Comparison of ENCODE assay signal across 9 mouse cellular contexts in the genomic region with DNA sequence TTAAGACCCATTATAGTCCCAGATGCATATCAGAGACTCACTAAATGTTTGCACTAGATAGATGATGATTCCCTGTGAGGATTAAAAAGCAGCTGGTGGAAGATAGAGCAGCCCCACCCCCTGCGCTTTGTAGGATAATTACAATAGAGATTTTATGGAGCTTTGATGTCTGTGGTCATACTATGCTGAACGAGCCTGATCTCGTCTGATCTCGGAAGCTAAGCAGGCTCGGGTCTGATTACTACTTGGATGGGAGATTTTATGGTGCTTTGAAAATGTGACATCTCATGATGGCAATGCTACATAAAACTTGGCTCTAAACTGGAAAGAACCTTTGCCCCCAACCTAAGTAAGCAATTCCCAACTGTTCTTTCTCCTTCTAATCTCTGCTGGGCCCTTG. TPM values are rescaled to one million over a fixed set of nuclear protein-coding genes. Genes with fewer than 3 reads are reported as not detected.
DNase-seq lines count a peak whose midpoint lies in the region; ATAC-seq and TF ChIP-seq lines count a peak whose summit lies in the region.
"Had no signal": no experiment of that assay in that cellular context is flagged by ENCODE, and none has a peak within 500 bp of the region (broad histone marks: within the 10 kb centered on the region; RNA-seq: fewer than 3 reads in every experiment).

No protein-coding gene starts in this region.

- no peak for DNase-seq in heart, embryonic 10.5 days (ENCODE audit: low spot score)
- DNase-seq in CH12.LX (ENCODE audit: extremely low read depth) = no peak
- DNase-seq in forebrain, embryonic 14.5 days (ENCODE audit: low spot score) = no peak
- DNase-seq in liver, embryonic 13.5 days = no peak
- no peak for DNase-seq in natural killer cell, adult 2 months (ENCODE audit: low spot score in 2 of 2)
- no peak for DNase-seq in cerebellum, adult 8-10 months
- no peak for DNase-seq in ovary, postnatal 36 days (ENCODE audit: low spot score)
- DNase-seq: heart, postnatal 10 days had no signal

- no peak for TF ChIP-seq EP300 in CH12.LX (IDR thresholded peaks at IDR 0.05; ENCODE audit: low read length)

- TF ChIP-seq CTCF in CH12.LX (conservative IDR thresholded peaks at IDR 0.05 in 1 of 2, IDR thresholded peaks at IDR 0.05 in 1 of 2; ENCODE audit: low read depth in 2 of 2, low read length in 2 of 2) = no peak

- in situ Hi-C loops in CH12.LX (cut with MboI; ENCODE audit: low pct_ligation_motif_present, low pct_unique_long_range_greater_than_20kb, low sequenced_read_pairs) = no loop called here

- no peak for ATAC-seq in heart, embryonic 13.5 days (ENCODE audit: extremely low read depth, insufficient number of reproducible peaks, low FRiP score, low TSS enrichment)
- ATAC-seq in forebrain, embryonic 14.5 days = no peak
- ATAC-seq in liver, embryonic 13.5 days (ENCODE audit: low read depth) = no peak

- peaks cover 28% of the 10 kb centered on the region for H3K36me3 ChIP-seq in heart, embryonic 13.5 days
- peaks cover 28% of the 10 kb centered on the region for H3K36me3 ChIP-seq in heart, embryonic 10.5 days
- peaks cover 11 to 36% of the 10 kb centered on the region in 2 experiments for H3K36me3 ChIP-seq in CH12.LX (replicated peaks in 1 of 2; ENCODE audit: control insufficient read depth in 1 of 2, insufficient read depth in 1 of 2, low read length in 1 of 2)
- peaks cover 9% of the 10 kb centered on the region for H3K36me3 ChIP-seq in forebrain, embryonic 14.5 days (ENCODE audit: control insufficient read depth, insufficient read depth, low read length)
- H3K36me3 ChIP-seq in liver, embryonic 13.5 days = peaks cover 20% of the 10 kb centered on the region

- H3K4me1 ChIP-seq in heart, embryonic 13.5 days = peaks cover 65% of the 10 kb centered on the region
- H3K4me1 ChIP-seq in heart, embryonic 10.5 days = peaks cover 53% of the 10 kb centered on the region
- H3K4me1 ChIP-seq in CH12.LX (ENCODE audit: control insufficient read depth in 1 of 2, insufficient read depth in 2 of 2) = peaks cover 5 to 51% of the 10 kb centered on the region in 2 experiments
- H3K4me1 ChIP-seq in forebrain, embryonic 14.5 days (ENCODE audit: control insufficient read depth, insufficient read depth, low read length) = peaks cover 26% of the 10 kb centered on the region
- H3K4me1 ChIP-seq in liver, embryonic 13.5 days (replicated peaks) = peaks cover 79% of the 10 kb centered on the region

- TF ChIP-seq POLR2A in CH12.LX (IDR thresholded peaks at IDR 0.05; ENCODE audit: low read depth, low read length) = no peak

- H3K4me3 ChIP-seq in heart, embryonic 13.5 days = peak overlapping the region; percentile 93
- no peak overlapping the region for H3K4me3 ChIP-seq in heart, embryonic 10.5 days
- no peak overlapping the region for H3K4me3 ChIP-seq in CH12.LX (replicated peaks in 1 of 3; ENCODE audit: low read depth in 2 of 3, low read length in 2 of 3, poor library complexity in 1 of 3)
- H3K4me3 ChIP-seq in forebrain, embryonic 14.5 days (ENCODE audit: low read depth, low read length) = peak overlapping the region; percentile 93; the same call in 1 of the 2 replicates
- H3K4me3 ChIP-seq in liver, embryonic 13.5 days (replicated peaks) = peak overlapping the region; percentile 95

- H3K4me2 ChIP-seq in heart, embryonic 13.5 days = peak overlapping the region; percentile 85
- peak overlapping the region; percentile 73 for H3K4me2 ChIP-seq in CH12.LX (ENCODE audit: insufficient read depth, low read depth, poor library complexity, severe bottlenecking)
- H3K4me2 ChIP-seq in forebrain, embryonic 14.5 days (ENCODE audit: low read length) = peak overlapping the region; percentile 14; the same call in 1 of the 2 replicates
- H3K4me2 ChIP-seq in liver, embryonic 13.5 days = peak overlapping the region; percentile 97

- dilution Hi-C loops in CH12.LX (cut with MboI; ENCODE audit: extremely low pct_ligation_motif_present, extremely low pct_unique_long_range_greater_than_20kb, low sequenced_read_pairs) = no loop called here

- H3K9me3 ChIP-seq in heart, embryonic 13.5 days = no peaks in the 10 kb centered on the region
- no peaks in the 10 kb centered on the region for H3K9me3 ChIP-seq in heart, embryonic 10.5 days
- H3K9me3 ChIP-seq in CH12.LX (replicated peaks; ENCODE audit: low read length) = no peaks in the 10 kb centered on the region
- H3K9me3 ChIP-seq in forebrain, embryonic 14.5 days (replicated peaks; ENCODE audit: control insufficient read depth, low read length) = no peaks in the 10 kb centered on the region
- H3K9me3 ChIP-seq in liver, embryonic 13.5 days (replicated peaks) = no peaks in the 10 kb centered on the region

- H3K9ac ChIP-seq in heart, embryonic 13.5 days = peak overlapping the region; percentile 47
- H3K9ac ChIP-seq in CH12.LX (ENCODE audit: insufficient read depth, low read depth) = no peak overlapping the region
- peak overlapping the region; percentile 22; the same call in 1 of the 2 replicates for H3K9ac ChIP-seq in forebrain, embryonic 14.5 days (ENCODE audit: low read length)
- peak overlapping the region; percentile 99 for H3K9ac ChIP-seq in liver, embryonic 13.5 days

- WGBS in heart, embryonic 13.5 days = 87% methylated on average over 5 of the region's 5 CpGs
- 83% methylated on average over 5 of the region's 5 CpGs for WGBS in heart, embryonic 10.5 days
- 76% methylated on average over 5 of the region's 5 CpGs for WGBS in forebrain, embryonic 14.5 days
- WGBS in liver, embryonic 13.5 days (ENCODE audit: insufficient replicate concordance) = 57% methylated on average over 5 of the region's 5 CpGs

- peaks cover 25% of the 10 kb centered on the region for H3K79me2 ChIP-seq in CH12.LX (replicated peaks; ENCODE audit: control insufficient read depth, extremely low read depth, insufficient read depth, poor library complexity, severe bottlenecking)

- no peak for TF ChIP-seq RAD21 in CH12.LX (IDR thresholded peaks at IDR 0.05; ENCODE audit: low read depth, low read length)

- no peaks in the 10 kb centered on the region for H3K27me3 ChIP-seq in heart, embryonic 13.5 days (replicated peaks)
- H3K27me3 ChIP-seq in heart, embryonic 10.5 days (ENCODE audit: insufficient read depth, poor library complexity, severe bottlenecking) = no peaks in the 10 kb centered on the region
- H3K27me3 ChIP-seq in CH12.LX (replicated peaks) = peaks cover 15% of the 10 kb centered on the region
- no peaks in the 10 kb centered on the region for H3K27me3 ChIP-seq in forebrain, embryonic 14.5 days (replicated peaks; ENCODE audit: control insufficient read depth, insufficient read depth, low read length)
- no peaks in the 10 kb centered on the region for H3K27me3 ChIP-seq in liver, embryonic 13.5 days

- no peak overlapping the region for H3K27ac ChIP-seq in heart, embryonic 13.5 days (replicated peaks)
- no peak overlapping the region for H3K27ac ChIP-seq in heart, embryonic 10.5 days
- no peak overlapping the region for H3K27ac ChIP-seq in CH12.LX (ENCODE audit: insufficient read depth, low read depth)
- H3K27ac ChIP-seq in forebrain, embryonic 14.5 days (ENCODE audit: low read depth, low read length) = no peak overlapping the region
- H3K27ac ChIP-seq in liver, embryonic 13.5 days = peak overlapping the region; percentile 95

RNA-seq across cellular contexts. Expression of a gene that starts 1.7 kb away (rescaled TPM):
- polyA plus RNA-seq in heart, embryonic 13.5 days (2015; fragmentation: Nextera tagmentation; extraction: Ambion mirVana) = 27.0 and 29.5 TPM in 2 replicates
- polyA plus RNA-seq in heart, embryonic 10.5 days (2016; fragmentation: Nextera tagmentation; extraction: Ambion mirVana) = 38.1 and 38.3 TPM in 2 replicates
- total RNA-seq in CH12.LX (2012; rRNA removed) (32.9 and 34.2 TPM in 2 replicates), CH12.LX (2014; rRNA removed) (25.3 and 25.5 TPM in 2 replicates)
- 45.2 and 45.3 TPM in 2 replicates for polyA plus RNA-seq in CH12.LX (2012; ENCODE audit: insufficient read length, low read depth)
- 36.2 and 43.5 TPM in 2 replicates for polyA plus RNA-seq in forebrain, embryonic 14.5 days (2014; fragmentation: Nextera tagmentation; extraction: Ambion mirVana)
- polyA plus RNA-seq in liver, embryonic 13.5 days (2015; fragmentation: Nextera tagmentation; extraction: Ambion mirVana) = 32.6 and 36.9 TPM in 2 replicates

RNA-seq across cellular contexts. Expression of a gene that starts 4.6 kb away (rescaled TPM):
- 19.8 and 20.4 TPM in 2 replicates for polyA plus RNA-seq in heart, embryonic 13.5 days (2015; fragmentation: Nextera tagmentation; extraction: Ambion mirVana)
- polyA plus RNA-seq in heart, embryonic 10.5 days (2016; fragmentation: Nextera tagmentation; extraction: Ambion mirVana) = 18.4 and 21.0 TPM in 2 replicates
- total RNA-seq in CH12.LX (2012; rRNA removed) = 34.9 and 41.0 TPM in 2 replicates
- 48.3 and 50.6 TPM in 2 replicates for total RNA-seq in CH12.LX (2014; rRNA removed)
- 28.2 and 30.1 TPM in 2 replicates for polyA plus RNA-seq in CH12.LX (2012; ENCODE audit: insufficient read length, low read depth)
- 14.7 and 15.2 TPM in 2 replicates for polyA plus RNA-seq in forebrain, embryonic 14.5 days (2014; fragmentation: Nextera tagmentation; extraction: Ambion mirVana)
- polyA plus RNA-seq in liver, embryonic 13.5 days (2015; fragmentation: Nextera tagmentation; extraction: Ambion mirVana) = 20.0 and 21.6 TPM in 2 replicates

RNA-seq across cellular contexts. Expression of a gene that starts 21.7 kb away (rescaled TPM):
- 199 and 240 TPM in 2 replicates for polyA plus RNA-seq in heart, embryonic 13.5 days (2015; fragmentation: Nextera tagmentation; extraction: Ambion mirVana)
- 258 and 286 TPM in 2 replicates for polyA plus RNA-seq in heart, embryonic 10.5 days (2016; fragmentation: Nextera tagmentation; extraction: Ambion mirVana)
- 109 and 142 TPM in 2 replicates for total RNA-seq in CH12.LX (2012; rRNA removed)
- 495 and 496 TPM in 2 replicates for total RNA-seq in CH12.LX (2014; rRNA removed)
- polyA plus RNA-seq in CH12.LX (2012; ENCODE audit: insufficient read length, low read depth) = 212 and 234 TPM in 2 replicates
- polyA plus RNA-seq in forebrain, embryonic 14.5 days (2014; fragmentation: Nextera tagmentation; extraction: Ambion mirVana) = 299 and 300 TPM in 2 replicates
- 199 and 225 TPM in 2 replicates for polyA plus RNA-seq in liver, embryonic 13.5 days (2015; fragmentation: Nextera tagmentation; extraction: Ambion mirVana)

RNA-seq across cellular contexts. Expression of a gene that starts 33.3 kb away (rescaled TPM):
- 41.3 and 47.8 TPM in 2 replicates for polyA plus RNA-seq in heart, embryonic 13.5 days (2015; fragmentation: Nextera tagmentation; extraction: Ambion mirVana)
- 42.9 and 48.9 TPM in 2 replicates for polyA plus RNA-seq in heart, embryonic 10.5 days (2016; fragmentation: Nextera tagmentation; extraction: Ambion mirVana)
- total RNA-seq in CH12.LX (2012; rRNA removed) (17.6 and 20.2 TPM in 2 replicates), CH12.LX (2014; rRNA removed) (19.3 and 19.5 TPM in 2 replicates)
- 16.9 and 20.7 TPM in 2 replicates for polyA plus RNA-seq in CH12.LX (2012; ENCODE audit: insufficient read length, low read depth)
- 111 and 118 TPM in 2 replicates for polyA plus RNA-seq in forebrain, embryonic 14.5 days (2014; fragmentation: Nextera tagmentation; extraction: Ambion mirVana)
- 18.6 and 19.3 TPM in 2 replicates for polyA plus RNA-seq in liver, embryonic 13.5 days (2015; fragmentation: Nextera tagmentation; extraction: Ambion mirVana)

RNA-seq across cellular contexts. Expression of a gene that starts 33.6 kb away (rescaled TPM):
- 0.65 and 1.1 TPM in 2 replicates for polyA plus RNA-seq in heart, embryonic 13.5 days (2015; fragmentation: Nextera tagmentation; extraction: Ambion mirVana)
- 0.55 and 1.1 TPM in 2 replicates for polyA plus RNA-seq in heart, embryonic 10.5 days (2016; fragmentation: Nextera tagmentation; extraction: Ambion mirVana)
- total RNA-seq in CH12.LX (2012; rRNA removed) (0.34 and 0.42 TPM in 2 replicates), CH12.LX (2014; rRNA removed) (0.12 and 0.48 TPM in 2 replicates)
- 0.20 and 0.31 TPM in 2 replicates for polyA plus RNA-seq in CH12.LX (2012; ENCODE audit: insufficient read length, low read depth)
- 3.4 and 5.3 TPM in 2 replicates for polyA plus RNA-seq in forebrain, embryonic 14.5 days (2014; fragmentation: Nextera tagmentation; extraction: Ambion mirVana)
- polyA plus RNA-seq in liver, embryonic 13.5 days (2015; fragmentation: Nextera tagmentation; extraction: Ambion mirVana) = 0.12 and 0.39 TPM in 2 replicates

Comparison
In these comparisons a context has a peak if more than half of its experiments do, and no peak if none do; other contexts are left out.
1. H3K4me3 ChIP-seq: peak in heart, embryonic 13.5 days (single experiment), forebrain, embryonic 14.5 days (single experiment) and liver, embryonic 13.5 days (single experiment); none in heart, embryonic 10.5 days (single experiment) and CH12.LX (0 of 3).
2. H3K4me2 ChIP-seq: peak in every context shown above with its lines; median percentile 97 in liver, embryonic 13.5 days; 85 in heart, embryonic 13.5 days; 73 in CH12.LX; 14 in forebrain, embryonic 14.5 days.